Mouse (Mus musculus) heart, embryonic 14.5 days (tissue): ENCODE measurements around the gene Tgif1. TPM values are rescaled to one million over a fixed set of nuclear protein-coding genes. Genes with fewer than 3 reads are reported as not detected.

Source experiments
- ATAC-seq: fragments of 200-750 bp; cut with Nextera tagmentation; 2 replicates; pipeline ENCODE4 v1.8.0; 2017; ENCODE audit warnings: low read depth, moderate TSS enrichment; ENCODE audit not compliant: insufficient number of reproducible peaks, insufficient read depth, low FRiP score
- H3K27ac ChIP-seq, 2 experiments: fragments of 200-500 bp in 1 of 2; fragments of 300-500 bp in 1 of 2; sonication (generic) in 1 of 2; replicated peaks in 1 of 2; 2 replicates each; pipeline ENCODE4 v1.5.1; 2012 to 2014; ENCODE audit warnings: low read depth in 2 of 2, low read length in 2 of 2, control low read depth in 1 of 2, mild to moderate bottlenecking in 1 of 2, mixed read lengths in 1 of 2; ENCODE audit not compliant: control insufficient read depth in 1 of 2, insufficient read depth in 1 of 2
- H3K27me3 ChIP-seq: fragments of 300-500 bp; sonication (generic); 2 replicates; pipeline ENCODE4 v1.6.1; 2014; ENCODE audit warnings: mild to moderate bottlenecking, low read length, control low read depth; ENCODE audit not compliant: control insufficient read depth, insufficient read depth
- H3K36me3 ChIP-seq: fragments of 300-500 bp; sonication (generic); 2 replicates; pipeline ENCODE4 v1.6.1; 2014; ENCODE audit warnings: mild to moderate bottlenecking, control low read depth, low read length, mixed read lengths; ENCODE audit not compliant: control insufficient read depth, insufficient read depth
- H3K4me1 ChIP-seq, 2 experiments: fragments of 200-500 bp in 1 of 2; fragments of 300-500 bp in 1 of 2; sonication (generic) in 1 of 2; 2 replicates each; pipeline ENCODE4 v1.6.1; 2012 to 2014; ENCODE audit warnings: low read length in 2 of 2, control low read depth in 1 of 2, mixed read lengths in 1 of 2; ENCODE audit not compliant: control insufficient read depth in 2 of 2, insufficient read depth in 2 of 2
- H3K4me2 ChIP-seq: fragments of 300-500 bp; sonication (generic); 2 replicates; pipeline ENCODE4 v1.6.1; 2014; ENCODE audit warnings: mild to moderate bottlenecking, low read length
- H3K4me3 ChIP-seq, 2 experiments: fragments of 200-500 bp in 1 of 2; fragments of 300-500 bp in 1 of 2; sonication (generic) in 1 of 2; 2 replicates each; pipeline ENCODE4 v1.5.1; 2012 to 2014; ENCODE audit warnings: low read length in 2 of 2, mild to moderate bottlenecking in 2 of 2, control low read depth in 1 of 2, low read depth in 1 of 2, moderate library complexity in 1 of 2; ENCODE audit not compliant: control insufficient read depth in 1 of 2, insufficient read depth in 1 of 2
- H3K9ac ChIP-seq: fragments of 300-500 bp; sonication (generic); 2 replicates; pipeline ENCODE4 v1.6.1; 2014; ENCODE audit warnings: mild to moderate bottlenecking, low read length
- H3K9me3 ChIP-seq: fragments of 300-500 bp; sonication (generic); 2 replicates; pipeline ENCODE4 v1.6.1; 2016; ENCODE audit warnings: low read length, control low read depth; ENCODE audit not compliant: control insufficient read depth
- WGBS: fragments of 180-500 bp; shearing (Covaris S2); extraction: QIAGEN DNeasy Blood & Tissue Kit; methylation state at CpG from one replicate; pipeline ENCODE4 v1.1.7; 2014; 5-methylcytosine and 5-hydroxymethylcytosine counted together
- polyA plus RNA-seq: library from polyadenylated mRNA; unstranded; fragments of >200 nt; fragmentation: Nextera tagmentation; extraction: Ambion mirVana; gene quantifications from 2 replicates; pipeline ENCODE4 v1.2.1, GENCODE M21; 2014

Tgif1 gene
- polyA plus RNA-seq: 17.3 and 17.7 TPM in 2 replicates

DNA sequence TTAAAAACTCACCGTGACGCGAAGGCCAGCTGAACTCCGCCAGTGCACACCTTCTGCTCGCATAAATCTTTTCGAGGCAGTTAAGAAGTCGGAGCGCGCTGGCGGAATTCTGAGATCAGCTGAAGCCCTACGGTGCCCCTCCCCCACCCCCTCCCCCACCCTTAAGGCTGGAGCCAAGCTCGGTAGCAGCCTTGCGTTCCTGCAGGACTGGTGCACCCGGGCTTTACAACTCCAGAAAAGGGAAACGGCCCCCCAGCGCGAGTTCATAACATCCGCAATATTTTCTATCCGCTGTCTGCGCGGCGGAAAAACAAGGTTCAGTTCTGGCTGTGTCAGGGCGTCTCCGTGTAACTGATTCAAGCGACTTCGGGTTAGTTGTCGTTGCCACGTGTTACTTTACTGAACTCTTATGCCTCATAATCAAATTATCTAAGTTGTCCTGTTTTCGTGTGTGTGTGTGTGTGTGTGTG is at the start of gene Tgif1:
TSS of gene Tgif1 (minus strand) at position 111 of the 470 bp plus-strand sequence.
- WGBS: under 1% methylated on average over 29 of the region's 29 CpGs
- H3K9me3 ChIP-seq: no peaks in the 10 kb centered on the region
- peak within 1 kb of the TSS; percentile 98 for H3K4me2 ChIP-seq
- H3K27ac ChIP-seq: peak within 1 kb of the TSS; percentile 89 to 95
- peak within 1 kb of the TSS; percentile 91 for H3K9ac ChIP-seq
- no peak for ATAC-seq
- peak within 1 kb of the TSS; percentile 62 to 91 for H3K4me3 ChIP-seq
- H3K4me1 ChIP-seq: peaks cover 5% of the 10 kb centered on the region in 2 experiments; a peak in 2 of 4 replicates
- H3K27me3 ChIP-seq: no peaks in the 10 kb centered on the region
- H3K36me3 ChIP-seq: no peaks in the 10 kb centered on the region

DNA sequence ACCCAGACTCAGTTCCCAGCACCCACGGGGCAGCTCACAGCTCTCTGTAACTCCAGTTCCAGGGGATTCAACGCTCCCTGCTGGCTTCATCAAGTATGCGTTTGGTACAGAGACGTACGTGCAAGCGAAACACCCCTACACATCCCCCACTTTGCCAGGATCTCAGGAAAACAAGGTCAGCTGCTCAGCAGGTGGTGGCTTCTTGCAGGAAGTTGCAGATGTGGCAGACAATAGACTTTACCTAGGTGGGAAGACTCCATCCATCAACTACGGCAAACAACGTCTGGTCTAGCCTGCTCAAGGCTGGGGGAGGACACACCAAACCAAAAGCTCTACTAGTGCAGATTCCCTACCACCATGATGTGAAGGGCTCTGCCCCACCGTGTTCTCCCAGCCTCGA is 47.3 kb upstream of the Tgif1 start:
- H3K27ac ChIP-seq: no peak overlapping the region
- no peaks in the 10 kb centered on the region for H3K9me3 ChIP-seq
- H3K4me3 ChIP-seq: no peak overlapping the region
- no peaks in the 10 kb centered on the region for H3K27me3 ChIP-seq
- ATAC-seq: no peak
- no peak overlapping the region for H3K4me2 ChIP-seq
- H3K9ac ChIP-seq: no peak overlapping the region
- WGBS: 78% methylated on average over 10 of the region's 10 CpGs
- H3K36me3 ChIP-seq: no peaks in the 10 kb centered on the region
- no peaks in the 10 kb centered on the region for H3K4me1 ChIP-seq

DNA sequence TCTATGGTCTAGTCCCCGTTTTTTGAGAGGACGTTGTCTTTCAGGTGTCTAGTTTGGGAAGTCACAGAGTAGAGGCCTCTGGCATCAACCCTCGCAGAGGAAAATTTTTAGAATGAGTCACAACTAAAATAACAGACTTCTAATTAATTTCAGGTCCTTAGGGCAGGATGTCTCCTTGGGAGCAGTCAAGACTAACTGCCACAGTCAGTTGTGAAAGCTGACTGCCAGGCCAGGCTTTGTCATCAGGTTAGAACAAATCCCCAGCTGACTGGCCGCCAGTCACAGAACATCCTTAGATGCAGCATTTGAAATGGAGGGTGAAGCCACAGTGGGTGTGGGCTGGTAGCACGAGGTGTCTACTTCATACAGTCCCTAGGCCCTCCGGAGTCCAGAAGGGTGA is 46.3 kb upstream of the Tgif1 start:
- 83% methylated on average over 6 of the region's 6 CpGs for WGBS
- H3K4me3 ChIP-seq: no peak overlapping the region
- H3K9me3 ChIP-seq: no peaks in the 10 kb centered on the region
- no peak overlapping the region for H3K27ac ChIP-seq
- H3K4me1 ChIP-seq: no peaks in the 10 kb centered on the region
- ATAC-seq: no peak
- H3K36me3 ChIP-seq: no peaks in the 10 kb centered on the region
- H3K27me3 ChIP-seq: no peaks in the 10 kb centered on the region
- H3K4me2 ChIP-seq: no peak overlapping the region
- H3K9ac ChIP-seq: no peak overlapping the region

DNA sequence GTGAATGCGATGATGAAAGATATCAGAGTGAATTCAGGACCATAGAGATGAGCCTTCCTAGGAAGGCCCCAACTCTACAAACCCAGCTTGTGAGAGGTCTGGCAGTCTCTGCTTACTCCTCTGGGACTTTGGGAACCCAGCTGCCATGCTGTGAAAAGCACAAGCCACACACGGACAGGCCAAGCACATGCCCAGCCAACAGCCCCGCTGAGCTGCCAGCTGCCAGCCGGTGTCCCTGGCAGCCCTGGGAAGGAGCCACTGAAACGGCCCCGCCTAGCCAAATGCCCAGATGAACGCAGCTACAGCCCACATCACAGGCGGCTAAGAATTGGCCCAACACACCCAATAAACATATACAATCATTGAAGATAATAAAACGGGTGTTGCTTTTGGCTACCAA is 41.5 kb upstream of the Tgif1 start:
- no peaks in the 10 kb centered on the region for H3K36me3 ChIP-seq
- no peaks in the 10 kb centered on the region for H3K4me1 ChIP-seq
- no peak for ATAC-seq
- H3K27ac ChIP-seq: no peak overlapping the region
- H3K4me3 ChIP-seq: no peak overlapping the region
- H3K4me2 ChIP-seq: no peak overlapping the region
- no peaks in the 10 kb centered on the region for H3K27me3 ChIP-seq
- H3K9ac ChIP-seq: no peak overlapping the region
- no peaks in the 10 kb centered on the region for H3K9me3 ChIP-seq
- 85% methylated on average over 9 of the region's 9 CpGs for WGBS

DNA sequence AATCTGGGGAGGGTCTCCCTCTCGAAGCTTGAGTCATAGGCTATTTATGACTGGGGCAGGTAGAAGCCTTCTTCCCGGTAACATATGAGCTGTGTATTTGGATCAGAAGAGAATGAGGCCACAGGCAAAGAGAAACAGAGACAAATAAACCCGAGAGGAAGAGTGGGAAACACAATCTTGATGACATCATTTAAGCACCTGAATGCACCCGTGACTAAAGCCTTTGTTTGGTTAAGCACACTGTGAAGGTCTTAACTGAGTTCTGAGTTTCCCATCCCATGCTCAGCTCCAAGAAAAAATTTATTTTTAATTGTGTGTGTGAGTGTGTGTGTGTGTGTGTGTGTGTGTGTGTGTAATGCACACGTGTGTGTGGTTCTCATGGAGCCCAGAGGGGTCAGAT is 39.8 kb upstream of the Tgif1 start:
- Histone ChIP-seq H3K36me3 (no peaks in the 10 kb centered on the region), H3K4me3 (no peak overlapping the region), H3K27me3 (no peaks in the 10 kb centered on the region), H3K4me2 (no peak overlapping the region), H3K27ac (no peak overlapping the region), H3K9ac (no peak overlapping the region), H3K4me1 (no peaks in the 10 kb centered on the region), H3K9me3 (no peaks in the 10 kb centered on the region)
- 61% methylated on average over 5 of the region's 5 CpGs for WGBS
- ATAC-seq: no peak

DNA sequence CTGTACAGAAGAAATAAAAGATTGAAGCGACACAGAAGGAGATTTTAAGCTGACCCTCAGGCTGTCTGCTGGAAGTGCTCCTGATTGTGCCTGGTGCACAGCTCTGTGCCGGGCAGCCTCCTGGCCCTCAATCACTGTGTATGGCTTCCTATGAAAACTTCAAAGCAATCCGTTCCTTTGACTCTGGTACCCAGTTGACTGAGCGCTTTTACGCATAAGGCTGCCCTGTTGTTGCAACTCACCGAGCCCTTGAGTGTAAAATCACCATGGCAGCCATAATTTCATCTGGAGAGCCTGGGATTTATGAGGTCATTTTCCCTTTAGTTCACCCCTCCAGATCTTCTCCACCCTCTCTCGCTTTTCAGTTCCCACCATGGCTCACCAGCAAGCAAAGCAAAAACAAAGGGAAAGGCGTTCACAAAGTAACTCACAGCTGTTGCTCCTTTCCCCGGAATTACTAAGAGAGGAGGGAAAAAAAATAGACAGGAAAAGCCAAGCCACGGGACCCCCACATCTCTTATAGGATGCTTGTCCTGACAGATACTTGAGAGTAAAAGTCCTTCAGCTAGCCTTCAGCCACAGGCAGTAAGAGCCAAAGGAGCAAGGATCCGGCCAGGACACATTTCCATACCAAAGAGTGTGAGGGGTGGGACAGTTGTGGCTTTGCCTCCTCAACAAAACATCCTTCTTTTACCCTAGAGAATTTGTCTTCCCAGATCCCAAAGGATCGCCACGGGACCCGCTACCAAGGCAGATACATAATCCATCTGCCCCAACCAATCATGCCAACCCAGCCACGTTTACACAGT is 39.1 kb upstream of the Tgif1 start:
- no peak for ATAC-seq
- H3K27ac ChIP-seq: no peak overlapping the region
- no peak overlapping the region for H3K4me3 ChIP-seq
- H3K9me3 ChIP-seq: no peaks in the 10 kb centered on the region
- 46% methylated on average over 15 of the region's 15 CpGs for WGBS
- no peak overlapping the region for H3K4me2 ChIP-seq
- H3K36me3 ChIP-seq: no peaks in the 10 kb centered on the region
- H3K27me3 ChIP-seq: no peaks in the 10 kb centered on the region
- H3K4me1 ChIP-seq: no peaks in the 10 kb centered on the region
- no peak overlapping the region for H3K9ac ChIP-seq

DNA sequence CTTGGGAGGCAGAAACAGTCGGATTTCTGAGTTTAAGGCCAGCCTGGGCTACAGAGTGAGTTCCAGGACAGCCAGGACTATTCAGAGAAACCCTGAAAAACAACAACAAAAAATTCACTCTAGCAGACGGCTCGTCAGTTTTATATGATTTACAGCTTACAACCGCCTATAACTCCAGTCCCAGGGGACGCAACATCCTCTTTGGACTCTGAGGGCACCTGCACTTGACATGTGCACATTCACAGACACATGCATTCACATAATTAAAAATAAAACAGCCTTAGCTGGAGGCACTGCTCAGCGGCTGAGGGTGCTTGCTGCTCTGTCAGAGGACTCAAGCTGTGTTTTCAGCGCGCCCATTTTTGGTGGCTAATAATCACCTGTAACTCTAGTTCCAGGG is 37.2 kb upstream of the Tgif1 start:
- no peak for ATAC-seq
- Histone ChIP-seq H3K4me1 (no peaks in the 10 kb centered on the region), H3K36me3 (no peaks in the 10 kb centered on the region), H3K27ac (no peak overlapping the region), H3K4me2 (no peak overlapping the region), H3K27me3 (no peaks in the 10 kb centered on the region), H3K9ac (no peak overlapping the region), H3K4me3 (no peak overlapping the region), H3K9me3 (no peaks in the 10 kb centered on the region)
- WGBS: 84% methylated on average over 8 of the region's 8 CpGs

DNA sequence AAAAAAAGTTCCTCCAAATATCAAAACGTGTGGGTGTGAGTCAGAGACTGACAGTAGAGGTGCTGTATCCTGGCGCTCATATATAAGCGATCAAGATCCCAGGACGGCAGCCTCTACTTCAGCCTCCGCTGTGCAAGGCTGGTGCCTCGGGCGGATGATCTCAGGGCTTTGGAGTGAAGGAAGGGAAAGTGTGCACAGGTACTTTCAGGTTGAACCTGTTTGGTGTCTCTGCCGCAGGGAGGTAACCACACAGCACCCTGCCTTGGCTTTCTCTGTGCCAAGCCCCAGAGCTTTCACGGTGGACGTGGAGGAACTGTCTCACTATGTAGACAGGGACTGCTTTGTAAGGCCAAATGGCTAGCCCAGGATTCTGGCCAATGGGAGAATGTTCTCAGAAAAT is 35.3 kb upstream of the Tgif1 start:
- Histone ChIP-seq H3K36me3 (no peaks in the 10 kb centered on the region), H3K4me2 (no peak overlapping the region), H3K27me3 (no peaks in the 10 kb centered on the region), H3K27ac (no peak overlapping the region), H3K9ac (no peak overlapping the region), H3K4me3 (no peak overlapping the region), H3K4me1 (no peaks in the 10 kb centered on the region), H3K9me3 (no peaks in the 10 kb centered on the region)
- no peak for ATAC-seq
- 76% methylated on average over 10 of the region's 10 CpGs for WGBS
